Mouse (Mus musculus) embryonic facial prominence, embryonic 15.5 days (tissue): Measurements from ENCODE around the gene Rab15. TPM values are rescaled to one million over a fixed set of nuclear protein-coding genes. Genes with fewer than 3 reads are reported as not detected.
"Not testable (repeated sequence)": the region's sequence is repeated elsewhere in the genome, so short reads cannot be mapped to it uniquely, and the experiment has no call there.

Experiments
- ATAC-seq: fragments of 200-750 bp; cut with Nextera tagmentation; 2 replicates; pipeline ENCODE4 v1.8.0; 2017; ENCODE audit warnings: low read depth, moderate TSS enrichment; ENCODE audit not compliant: insufficient number of reproducible peaks, low FRiP score, low TSS enrichment
- H3K27ac ChIP-seq: fragments of 300-500 bp; sonication (generic); replicated peaks from 2 replicates; pipeline ENCODE4 v1.5.1; 2015; ENCODE audit warnings: mild to moderate bottlenecking, inconsistent platforms
- H3K27me3 ChIP-seq: fragments of 300-500 bp; sonication (generic); 2 replicates; pipeline ENCODE4 v1.6.1; 2015; ENCODE audit warnings: inconsistent platforms
- H3K36me3 ChIP-seq: fragments of 300-500 bp; sonication (generic); 2 replicates; pipeline ENCODE4 v1.6.1; 2015; ENCODE audit warnings: mild to moderate bottlenecking, inconsistent platforms
- H3K4me1 ChIP-seq: fragments of 300-500 bp; sonication (generic); 2 replicates; pipeline ENCODE4 v1.6.1; 2015; ENCODE audit warnings: inconsistent platforms
- H3K4me2 ChIP-seq: fragments of 300-500 bp; sonication (generic); replicated peaks from 2 replicates; pipeline ENCODE4 v1.6.1; 2015; ENCODE audit warnings: mild to moderate bottlenecking, inconsistent platforms
- H3K4me3 ChIP-seq: fragments of 300-500 bp; sonication (generic); replicated peaks from 2 replicates; pipeline ENCODE4 v1.5.1; 2015; ENCODE audit warnings: mild to moderate bottlenecking, inconsistent platforms
- H3K9ac ChIP-seq: fragments of 300-500 bp; sonication (generic); 2 replicates; pipeline ENCODE4 v1.6.1; 2015; ENCODE audit warnings: inconsistent platforms
- H3K9me3 ChIP-seq: fragments of 300-500 bp; sonication (generic); replicated peaks from 2 replicates; pipeline ENCODE4 v1.6.1; 2016; ENCODE audit warnings: inconsistent platforms
- WGBS: fragments of 180-500 bp; shearing (Covaris S2); methylation state at CpG from one replicate; pipeline ENCODE4 v1.1.7; 2015; 5-methylcytosine and 5-hydroxymethylcytosine counted together
- polyA plus RNA-seq: library from polyadenylated mRNA; unstranded; fragments of >200 nt; fragmentation: Nextera tagmentation; extraction: Ambion mirVana; gene quantifications from 2 replicates; pipeline ENCODE4 v1.2.1, GENCODE M21; 2015

Rab15 gene
- polyA plus RNA-seq: 39.0 and 42.3 TPM in 2 replicates

DNA sequence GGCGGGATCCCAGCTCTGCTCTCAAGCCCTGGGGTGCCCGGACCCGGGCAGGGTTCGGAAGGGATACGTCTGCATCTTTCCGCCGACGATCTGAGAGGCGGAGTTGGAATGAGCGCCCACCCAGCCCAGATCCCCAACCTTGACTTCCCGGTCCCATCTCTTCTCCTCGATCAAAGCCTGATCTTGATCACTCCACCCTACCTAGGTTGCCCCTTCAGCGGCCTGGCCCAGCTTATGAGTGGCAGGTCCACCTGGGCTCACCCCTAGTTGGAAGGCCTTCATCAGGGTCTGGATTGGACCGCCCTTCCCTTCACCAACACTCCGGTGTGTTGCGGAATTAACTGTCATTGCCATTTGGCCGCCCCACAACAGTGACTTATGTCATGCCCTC is at the start of gene Rab15:
Rab15 (minus strand) TSS at position 258 of the 391 bp plus-strand sequence.
- 4% methylated on average over 17 of the region's 17 CpGs for WGBS
- Histone ChIP-seq H3K9me3 (no peaks in the 10 kb centered on the region), H3K4me2 (peak within 1 kb of the TSS; percentile 90), H3K4me3 (peak within 1 kb of the TSS; percentile 71), H3K4me1 (peaks cover 43% of the 10 kb centered on the region), H3K36me3 (no peaks in the 10 kb centered on the region), H3K27ac (peak within 1 kb of the TSS; percentile 58), H3K27me3 (0 out of 2 replicates have a peak, but pooled peaks cover 5% of the 10 kb centered on the region), H3K9ac (peak within 1 kb of the TSS; percentile 79)
- no peak for ATAC-seq

GRCm38 (mm10) chr12:76869561-76869960 is 46.9 kb upstream of the Rab15 start:
- no peak overlapping the region for H3K9ac ChIP-seq
- H3K4me1 ChIP-seq: peaks cover 14% of the 10 kb centered on the region
- H3K4me2 ChIP-seq: no peak overlapping the region
- no peaks in the 10 kb centered on the region for H3K9me3 ChIP-seq
- no peak overlapping the region for H3K4me3 ChIP-seq
- WGBS: 65% methylated on average over 7 of the region's 7 CpGs
- no peaks in the 10 kb centered on the region for H3K27me3 ChIP-seq
- 0 out of 2 replicates have a peak, but pooled peaks cover 1% of the 10 kb centered on the region for H3K36me3 ChIP-seq
- no peak for ATAC-seq
- H3K27ac ChIP-seq: no peak overlapping the region

DNA sequence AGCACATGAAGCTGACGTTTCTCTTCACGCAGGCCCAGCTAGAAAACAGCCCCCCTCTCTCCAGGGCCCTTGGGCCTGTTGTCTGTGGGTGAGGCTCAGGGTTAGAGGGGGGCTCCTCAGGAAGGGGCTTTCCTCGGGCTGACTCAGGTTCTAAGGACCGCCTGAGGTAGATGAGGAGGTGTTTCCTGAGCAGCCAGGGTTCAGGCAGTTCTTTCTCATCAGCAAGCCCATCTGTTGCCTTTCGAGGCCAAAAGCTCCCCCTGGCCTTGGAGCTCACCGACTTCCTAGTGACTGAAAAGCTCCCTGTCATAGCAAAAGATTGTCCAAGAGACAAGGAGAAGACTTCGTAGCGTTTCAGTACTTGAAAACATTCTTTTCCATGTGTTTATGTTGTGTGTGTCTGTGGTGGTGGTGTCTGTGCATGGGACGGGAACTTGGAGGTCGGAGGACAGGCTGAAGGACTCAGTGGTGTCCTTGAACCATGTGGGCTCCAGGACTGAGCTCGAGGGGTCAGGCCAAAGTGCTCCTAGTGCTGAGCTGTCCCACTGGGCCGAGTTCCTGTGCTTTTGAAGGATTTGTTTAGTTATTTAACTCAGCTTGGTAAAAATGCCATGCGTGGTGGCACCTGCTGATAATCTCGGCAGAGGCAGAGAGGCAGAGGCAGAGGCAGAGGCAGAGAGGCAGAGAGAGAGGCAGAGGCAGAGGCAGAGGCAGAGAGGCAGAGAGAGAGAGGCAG is 45.9 kb upstream of the Rab15 start:
- peaks cover 14% of the 10 kb centered on the region for H3K4me1 ChIP-seq
- no peak overlapping the region for H3K9ac ChIP-seq
- no peaks in the 10 kb centered on the region for H3K27me3 ChIP-seq
- no peaks in the 10 kb centered on the region for H3K9me3 ChIP-seq
- 0 out of 2 replicates have a peak, but pooled peaks cover 1% of the 10 kb centered on the region for H3K36me3 ChIP-seq
- no peak overlapping the region for H3K27ac ChIP-seq
- no peak overlapping the region for H3K4me2 ChIP-seq
- WGBS: 70% methylated on average over 14 of the region's 14 CpGs
- no peak for ATAC-seq
- H3K4me3 ChIP-seq: no peak overlapping the region

GRCm38 (mm10) chr12:76867586-76868280 is 45.0 kb upstream of the Rab15 start:
- Histone ChIP-seq H3K9me3 (no peaks in the 10 kb centered on the region), H3K4me3 (no peak overlapping the region), H3K9ac (no peak overlapping the region), H3K4me1 (peaks cover 14% of the 10 kb centered on the region), H3K4me2 (no peak overlapping the region), H3K27me3 (no peaks in the 10 kb centered on the region), H3K36me3 (0 out of 2 replicates have a peak, but pooled peaks cover 7% of the 10 kb centered on the region), H3K27ac (no peak overlapping the region)
- no peak for ATAC-seq
- whole genome bisulfite sequencing: 60% methylated on average over 10 of the region's 10 CpGs

- Histone ChIP-seq H3K4me3 (no peak overlapping the region), H3K36me3 (0 out of 2 replicates have a peak, but pooled peaks cover 7% of the 10 kb centered on the region), H3K9me3 (no peaks in the 10 kb centered on the region), H3K27me3 (no peaks in the 10 kb centered on the region), H3K9ac (no peak overlapping the region), H3K4me2 (no peak overlapping the region), H3K4me1 (peaks cover 14% of the 10 kb centered on the region), H3K27ac (peak overlapping the region; percentile 55; the same call in 1 of the 2 replicates)
- no peak for ATAC-seq
- WGBS: 40% methylated on average over 13 of the region's 13 CpGs
Observed at GRCm38 (mm10) chr12:76865266-76865665, 42.6 kb upstream of the Rab15 start.

DNA sequence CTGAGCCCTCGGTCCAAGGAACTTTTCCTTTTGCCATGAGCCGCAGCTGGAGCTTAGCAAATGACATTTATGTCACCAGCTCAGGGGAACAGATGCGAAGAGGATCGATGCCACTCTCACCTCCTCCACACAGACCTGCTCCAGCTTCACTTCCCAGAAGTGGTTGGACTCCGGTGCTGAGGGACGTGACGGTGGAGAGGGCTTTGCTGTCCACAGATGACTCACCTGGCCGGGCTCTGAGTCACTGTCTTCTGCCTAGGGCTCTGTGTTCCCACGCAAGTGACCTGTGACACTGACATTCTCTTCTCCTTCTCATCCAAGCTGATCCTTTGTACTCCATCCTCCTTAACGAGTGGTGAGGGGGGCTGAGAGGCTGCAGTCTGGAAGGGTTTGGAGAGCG is 40.9 kb upstream of the Rab15 start:
- H3K9ac ChIP-seq: no peak overlapping the region
- no peak overlapping the region for H3K27ac ChIP-seq
- ATAC-seq: no peak
- H3K4me3 ChIP-seq: no peak overlapping the region
- no peak overlapping the region for H3K4me2 ChIP-seq
- H3K4me1 ChIP-seq: peaks cover 14% of the 10 kb centered on the region
- no peaks in the 10 kb centered on the region for H3K27me3 ChIP-seq
- 65% methylated on average over 11 of the region's 11 CpGs for WGBS
- H3K36me3 ChIP-seq: 0 out of 2 replicates have a peak, but pooled peaks cover 7% of the 10 kb centered on the region
- no peaks in the 10 kb centered on the region for H3K9me3 ChIP-seq

- H3K27ac ChIP-seq, H3K9ac ChIP-seq, H3K4me1 ChIP-seq, H3K4me3 ChIP-seq, H3K27me3 ChIP-seq, H3K9me3 ChIP-seq, H3K36me3 ChIP-seq, H3K4me2 ChIP-seq, ATAC-seq: not testable (repeated sequence)
- 76% methylated on average over 6 of the region's 6 CpGs for WGBS
Observed at GRCm38 (mm10) chr12:76858788-76859187, 36.1 kb upstream of the Rab15 start.

- Histone ChIP-seq H3K9ac (no peak overlapping the region), H3K4me1 (no peaks in the 10 kb centered on the region), H3K27me3 (no peaks in the 10 kb centered on the region), H3K9me3 (no peaks in the 10 kb centered on the region), H3K4me2 (no peak overlapping the region), H3K36me3 (no peaks in the 10 kb centered on the region), H3K27ac (no peak overlapping the region), H3K4me3 (no peak overlapping the region)
- ATAC-seq: no peak
- WGBS: 79% methylated on average over 10 of the region's 10 CpGs
Observed at GRCm38 (mm10) chr12:76857087-76857486, 34.4 kb upstream of the Rab15 start.

- Histone ChIP-seq H3K4me2 (no peak overlapping the region), H3K36me3 (no peaks in the 10 kb centered on the region), H3K4me3 (no peak overlapping the region), H3K27me3 (no peaks in the 10 kb centered on the region), H3K9ac (no peak overlapping the region), H3K4me1 (no peaks in the 10 kb centered on the region), H3K27ac (no peak overlapping the region), H3K9me3 (no peaks in the 10 kb centered on the region)
- WGBS: 86% methylated on average over 1 of the region's 1 CpGs
- ATAC-seq: no peak
Observed at GRCm38 (mm10) chr12:76853378-76854142, 30.9 kb upstream of the Rab15 start.

DNA sequence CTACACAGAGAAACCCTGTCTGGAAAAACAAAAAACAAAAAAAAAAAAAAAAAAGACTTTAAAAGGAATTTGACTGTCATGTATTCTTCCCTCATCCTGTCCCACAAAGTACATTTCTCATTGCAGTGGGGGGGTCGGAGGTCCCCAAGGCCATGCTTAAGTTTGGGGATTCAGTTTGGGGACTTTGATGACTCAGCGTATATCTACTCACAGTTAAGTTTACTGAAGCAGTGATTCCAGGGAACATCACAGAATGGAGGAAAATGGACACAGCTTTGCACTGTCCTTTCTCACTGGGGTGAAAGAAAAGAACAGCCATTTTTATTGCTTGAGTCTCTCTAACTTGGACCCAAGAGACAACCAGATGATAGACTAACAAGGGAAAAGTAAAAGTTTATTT is 29.7 kb upstream of the Rab15 start:
- 91% methylated on average over 2 of the region's 2 CpGs for WGBS
- Histone ChIP-seq H3K4me2 (no peak overlapping the region), H3K9me3 (no peaks in the 10 kb centered on the region), H3K36me3 (no peaks in the 10 kb centered on the region), H3K9ac (no peak overlapping the region), H3K27ac (no peak overlapping the region), H3K4me3 (no peak overlapping the region), H3K4me1 (no peaks in the 10 kb centered on the region), H3K27me3 (no peaks in the 10 kb centered on the region)
- no peak for ATAC-seq
